Mouse (Mus musculus) stomach, embryonic 16.5 days (tissue): ENCODE measurements around the gene Robo1. TPM values are rescaled to one million over a fixed set of nuclear protein-coding genes. Genes with fewer than 3 reads are reported as not detected.

Source experiments
- ATAC-seq: fragments of 200-750 bp; cut with Nextera tagmentation; 2 replicates; pipeline ENCODE4 v1.8.0; 2017; ENCODE audit warnings: moderate number of reproducible peaks, moderate TSS enrichment; ENCODE audit not compliant: insufficient read depth, low FRiP score
- H3K27ac ChIP-seq: fragments of 300-500 bp; sonication (generic); 2 replicates; pipeline ENCODE4 v1.5.1; 2014; ENCODE audit warnings: low read length
- H3K27me3 ChIP-seq: fragments of 300-500 bp; sonication (generic); 2 replicates; pipeline ENCODE4 v1.6.1; 2014; ENCODE audit warnings: low read length, control low read depth, mixed read lengths; ENCODE audit not compliant: control insufficient read depth, insufficient read depth
- H3K36me3 ChIP-seq: fragments of 300-500 bp; sonication (generic); 2 replicates; pipeline ENCODE4 v1.6.1; 2014; ENCODE audit warnings: low read length; ENCODE audit not compliant: control insufficient read depth, insufficient read depth
- H3K4me1 ChIP-seq: fragments of 300-500 bp; sonication (generic); 2 replicates; pipeline ENCODE4 v1.6.1; 2014; ENCODE audit warnings: low read length, control low read depth, mixed read lengths; ENCODE audit not compliant: control insufficient read depth, insufficient read depth
- H3K4me2 ChIP-seq: fragments of 300-500 bp; sonication (generic); 2 replicates; pipeline ENCODE4 v1.6.1; 2014; ENCODE audit warnings: low read depth, low read length, mixed read lengths
- H3K4me3 ChIP-seq: fragments of 300-500 bp; sonication (generic); replicated peaks from 2 replicates; pipeline ENCODE4 v1.5.1; 2014; ENCODE audit warnings: mild to moderate bottlenecking, low read length
- H3K9ac ChIP-seq: fragments of 300-500 bp; sonication (generic); 2 replicates; pipeline ENCODE4 v1.6.1; 2014; ENCODE audit warnings: low read length
- H3K9me3 ChIP-seq: fragments of 300-500 bp; sonication (generic); replicated peaks from 2 replicates; pipeline ENCODE4 v1.6.1; 2016; ENCODE audit warnings: low read length, control low read depth; ENCODE audit not compliant: control insufficient read depth
- WGBS: fragments of 180-500 bp; shearing (Covaris S2); extraction: QIAGEN DNeasy Blood & Tissue Kit; methylation state at CpG from one replicate; pipeline ENCODE4 v1.1.7; 2014; 5-methylcytosine and 5-hydroxymethylcytosine counted together
- polyA plus RNA-seq: library from polyadenylated mRNA; unstranded; fragments of >200 nt; fragmentation: Nextera tagmentation; extraction: Ambion mirVana; gene quantifications from 2 replicates; pipeline ENCODE4 v1.2.1, GENCODE M21; 2015

The Robo1 gene
- polyA plus RNA-seq, 1 experiment from 2014 or later = 23.4 TPM

- WGBS = 58% methylated on average over 1 of the region's 1 CpGs
These were observed 267.1 kb downstream of the Robo1 start for GRCm38 (mm10) chr16:72575171-72575570.

GRCm38 (mm10) chr16:72576956-72577355, 268.9 kb downstream of the Robo1 start:
- Histone ChIP-seq H3K4me3 (no peak overlapping the region), H3K27me3 (no peaks in the 10 kb centered on the region), H3K4me1 (no peaks in the 10 kb centered on the region), H3K27ac (no peak overlapping the region), H3K4me2 (no peak overlapping the region), H3K9ac (no peak overlapping the region), H3K36me3 (no peaks in the 10 kb centered on the region), H3K9me3 (no peaks in the 10 kb centered on the region)
- 74% methylated on average over 7 of the region's 7 CpGs for WGBS
- no peak for ATAC-seq

More at GRCm38 (mm10) chr16:72575171-72575570, 267.1 kb downstream of the Robo1 start:
- Histone ChIP-seq H3K27ac (no peak overlapping the region), H3K4me3 (no peak overlapping the region), H3K27me3 (no peaks in the 10 kb centered on the region), H3K9me3 (no peaks in the 10 kb centered on the region), H3K36me3 (no peaks in the 10 kb centered on the region), H3K4me2 (no peak overlapping the region), H3K4me1 (no peaks in the 10 kb centered on the region), H3K9ac (no peak overlapping the region)
- no peak for ATAC-seq

- H3K4me2 ChIP-seq = no peak overlapping the region
- no peak overlapping the region for H3K27ac ChIP-seq
- no peaks in the 10 kb centered on the region for H3K27me3 ChIP-seq
- no peak overlapping the region for H3K4me3 ChIP-seq
- no peaks in the 10 kb centered on the region for H3K36me3 ChIP-seq
- no peak overlapping the region for H3K9ac ChIP-seq
- H3K9me3 ChIP-seq = no peaks in the 10 kb centered on the region
- no peak for ATAC-seq
- 59% methylated on average over 11 of the region's 11 CpGs for WGBS
- H3K4me1 ChIP-seq = 0 out of 2 replicates have a peak, but pooled peaks cover 2% of the 10 kb centered on the region
These were observed 276.5 kb downstream of the Robo1 start for GRCm38 (mm10) chr16:72584454-72585159.

GRCm38 (mm10) chr16:72585160-72585813, 277.2 kb downstream of the Robo1 start:
- Histone ChIP-seq H3K9ac (no peak overlapping the region), H3K4me1 (0 out of 2 replicates have a peak, but pooled peaks cover 2% of the 10 kb centered on the region), H3K27me3 (no peaks in the 10 kb centered on the region), H3K27ac (no peak overlapping the region), H3K4me3 (no peak overlapping the region), H3K4me2 (no peak overlapping the region), H3K36me3 (no peaks in the 10 kb centered on the region), H3K9me3 (no peaks in the 10 kb centered on the region)
- 74% methylated on average over 3 of the region's 3 CpGs for WGBS
- ATAC-seq = no peak

DNA sequence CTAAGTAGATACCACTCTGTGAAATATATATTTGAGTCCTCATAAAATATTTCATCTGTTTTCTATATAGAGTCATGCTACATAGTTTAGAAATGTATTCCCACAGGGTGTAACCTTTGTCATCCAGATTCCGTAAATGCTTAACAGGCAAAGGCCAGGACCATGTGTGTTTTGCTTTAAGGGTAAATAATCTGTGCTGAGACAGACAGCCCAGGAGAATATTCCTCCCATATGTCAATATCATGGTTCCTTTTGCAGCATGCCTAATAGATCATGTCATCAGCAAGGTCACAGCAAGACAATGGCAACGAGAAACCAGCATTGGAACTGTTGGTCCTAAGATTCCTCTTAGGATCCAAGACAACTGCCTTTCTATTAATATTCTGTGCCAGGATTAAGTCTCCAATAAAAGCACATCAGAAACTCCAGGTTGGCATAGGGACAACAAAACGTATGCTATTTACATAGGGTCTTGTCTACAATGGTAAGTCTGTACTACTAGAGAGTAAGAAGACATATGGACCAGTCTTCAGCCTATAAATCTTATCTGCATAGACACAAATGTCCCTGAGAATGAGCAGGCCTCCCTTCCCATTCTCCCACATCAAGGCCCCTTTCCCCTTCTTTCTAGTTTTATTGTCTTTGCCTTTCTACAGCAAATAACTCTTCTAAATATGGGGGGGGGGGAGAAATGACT, 279.4 kb downstream of the Robo1 start:
- WGBS = 65% methylated on average over 3 of the region's 3 CpGs
- Histone ChIP-seq H3K9ac (no peak overlapping the region), H3K27ac (no peak overlapping the region), H3K27me3 (no peaks in the 10 kb centered on the region), H3K9me3 (no peaks in the 10 kb centered on the region), H3K4me2 (no peak overlapping the region), H3K4me3 (no peak overlapping the region), H3K36me3 (no peaks in the 10 kb centered on the region), H3K4me1 (0 out of 2 replicates have a peak, but pooled peaks cover 2% of the 10 kb centered on the region)
- ATAC-seq = no peak

GRCm38 (mm10) chr16:72603487-72604206, 295.5 kb downstream of the Robo1 start:
- Histone ChIP-seq H3K9me3 (no peaks in the 10 kb centered on the region), H3K4me1 (no peaks in the 10 kb centered on the region), H3K36me3 (no peaks in the 10 kb centered on the region), H3K27me3 (no peaks in the 10 kb centered on the region), H3K27ac (no peak overlapping the region), H3K4me2 (no peak overlapping the region), H3K9ac (no peak overlapping the region), H3K4me3 (no peak overlapping the region)
- WGBS = 67% methylated on average over 4 of the region's 4 CpGs
- ATAC-seq = no peak

GRCm38 (mm10) chr16:72605066-72605465, 297.0 kb downstream of the Robo1 start:
- no peaks in the 10 kb centered on the region for H3K4me1 ChIP-seq
- H3K4me2 ChIP-seq = no peak overlapping the region
- no peaks in the 10 kb centered on the region for H3K27me3 ChIP-seq
- no peak for ATAC-seq
- H3K36me3 ChIP-seq = no peaks in the 10 kb centered on the region
- H3K9ac ChIP-seq = no peak overlapping the region
- no peak overlapping the region for H3K4me3 ChIP-seq
- H3K27ac ChIP-seq = no peak overlapping the region
- no peaks in the 10 kb centered on the region for H3K9me3 ChIP-seq
- WGBS = 21% methylated on average over 6 of the region's 6 CpGs

DNA sequence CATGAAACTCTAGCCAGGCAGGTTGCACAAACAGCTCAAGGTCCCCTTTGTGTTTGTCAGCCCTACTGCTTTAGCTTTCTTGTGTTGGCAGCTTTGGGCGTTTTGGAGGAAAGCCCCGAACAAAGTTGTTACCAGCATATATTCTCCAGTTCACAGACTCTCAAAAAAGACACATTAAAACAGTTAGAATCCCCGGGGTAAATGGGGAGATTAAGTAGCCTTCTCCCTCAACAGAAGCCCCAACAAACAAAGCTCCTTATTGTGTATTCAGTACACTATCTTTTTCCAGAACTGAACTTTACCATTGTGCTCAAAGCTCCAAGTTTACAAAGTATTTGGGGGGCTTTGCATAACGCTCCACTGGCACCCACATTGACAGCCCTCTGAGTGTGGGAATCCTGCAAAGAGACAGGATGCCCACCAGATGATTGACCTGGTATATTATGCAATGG, 302.6 kb downstream of the Robo1 start:
- no peaks in the 10 kb centered on the region for H3K4me1 ChIP-seq
- H3K9me3 ChIP-seq = no peaks in the 10 kb centered on the region
- 55% methylated on average over 4 of the region's 4 CpGs for WGBS

More for the DNA sequence above, 302.6 kb downstream of the Robo1 start:
- Histone ChIP-seq H3K27ac (no peak overlapping the region), H3K27me3 (no peaks in the 10 kb centered on the region), H3K36me3 (no peaks in the 10 kb centered on the region), H3K4me3 (no peak overlapping the region), H3K9ac (no peak overlapping the region), H3K4me2 (no peak overlapping the region)
- ATAC-seq = no peak
